Mouse (Mus musculus) heart, postnatal 0 days (tissue): ENCODE results near the gene Exoc1. TPM values are rescaled to one million over a fixed set of nuclear protein-coding genes. Genes with fewer than 3 reads are reported as not detected.

ENCODE experiments used
- ATAC-seq: fragments of 200-750 bp; cut with Nextera tagmentation; 2 replicates; pipeline ENCODE4 v1.8.0; 2017; ENCODE audit warnings: low read depth, moderate number of reproducible peaks, moderate library complexity; ENCODE audit not compliant: insufficient read depth
- DNase-seq: peaks from one replicate; pipeline ENCODE4 v3.0.0-alpha.2; 2016; ENCODE audit warnings: low spot score
- H3K27ac ChIP-seq: fragments of 300-500 bp; sonication (generic); 2 replicates; pipeline ENCODE4 v1.5.1; 2014; ENCODE audit warnings: low read depth, mild to moderate bottlenecking
- H3K27me3 ChIP-seq: fragments of 300-500 bp; sonication (generic); 2 replicates; pipeline ENCODE4 v1.6.1; 2014; ENCODE audit warnings: low read length, mixed read lengths; ENCODE audit not compliant: control insufficient read depth, insufficient read depth
- H3K36me3 ChIP-seq: fragments of 300-500 bp; sonication (generic); replicated peaks from 2 replicates; pipeline ENCODE4 v1.6.1; 2014; ENCODE audit warnings: low read length, mixed read lengths; ENCODE audit not compliant: control insufficient read depth, insufficient read depth
- H3K4me1 ChIP-seq: fragments of 300-500 bp; sonication (generic); 2 replicates; pipeline ENCODE4 v1.6.1; 2014; ENCODE audit warnings: antibody characterized with exemption; ENCODE audit not compliant: control insufficient read depth, insufficient read depth
- H3K4me2 ChIP-seq: fragments of 300-500 bp; sonication (generic); 2 replicates; pipeline ENCODE4 v1.6.1; 2014; ENCODE audit warnings: low read depth, mild to moderate bottlenecking, low read length, moderate library complexity
- H3K4me3 ChIP-seq: fragments of 300-500 bp; sonication (generic); 2 replicates; pipeline ENCODE4 v1.5.1; 2014; ENCODE audit warnings: low read depth, low read length
- H3K9ac ChIP-seq: fragments of 300-500 bp; sonication (generic); replicated peaks from 2 replicates; pipeline ENCODE4 v1.6.1; 2014; ENCODE audit warnings: low read depth, low read length, mixed read lengths
- H3K9me3 ChIP-seq: fragments of 300-500 bp; sonication (generic); replicated peaks from 2 replicates; pipeline ENCODE4 v1.6.1; 2016; ENCODE audit warnings: low read length; ENCODE audit not compliant: control insufficient read depth
- CTCF ChIP-seq: IDR thresholded peaks from 2 replicates; pipeline ENCODE4 v1.5.1; 2016; ENCODE audit warnings: antibody characterized with exemption, control low read depth, low read depth
- EP300 ChIP-seq: IDR thresholded peaks from 2 replicates; pipeline ENCODE4 v1.6.1; 2016; ENCODE audit warnings: antibody characterized with exemption, low read depth
- WGBS: fragments of 180-500 bp; shearing (Covaris S2); extraction: QIAGEN DNeasy Blood & Tissue Kit; methylation state at CpG from one replicate; pipeline ENCODE4 v1.1.7; 2014; 5-methylcytosine and 5-hydroxymethylcytosine counted together
- polyA plus RNA-seq: library from polyadenylated mRNA; unstranded; fragments of >200 nt; fragmentation: Nextera tagmentation; extraction: Ambion mirVana; gene quantifications from 2 replicates; pipeline ENCODE4 v1.2.1, GENCODE M21; 2015
- total RNA-seq: library from RNA; depleted of rRNA; stranded (reverse); fragments of >200 nt; gene quantifications from 2 replicates; pipeline ENCODE4 v1.2.3, GENCODE M21; 2014; ENCODE audit warnings: low replicate concordance

The Exoc1 gene
- total and polyA plus RNA-seq, 2 experiments from 2014 or later: 12.9 to 23.5 TPM

DNA sequence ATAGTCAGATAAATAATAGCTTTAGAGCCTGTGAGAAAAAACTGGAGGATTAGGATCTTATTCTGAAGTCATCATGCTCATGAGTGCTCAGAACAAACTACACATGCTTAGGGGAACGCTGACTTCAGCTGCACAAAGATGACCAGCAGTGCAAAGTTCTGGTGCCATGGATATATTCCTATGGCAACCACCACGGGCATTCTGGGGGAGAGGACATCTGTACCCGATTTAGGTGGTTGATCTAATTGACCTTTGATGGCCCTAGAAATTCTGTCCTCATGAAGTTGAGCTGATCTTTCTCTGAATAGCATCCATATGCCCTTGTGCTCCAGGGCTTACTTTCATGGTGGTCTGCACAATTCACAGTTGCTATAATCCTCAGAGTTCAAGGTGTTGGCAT lies 47.9 kb downstream of the Exoc1 start:
- H3K27ac ChIP-seq: no peak overlapping the region
- TF ChIP-seq CTCF (no peak), EP300 (no peak)
- WGBS: 74% methylated on average over 3 of the region's 3 CpGs
- H3K4me1 ChIP-seq: no peaks in the 10 kb centered on the region
- ATAC-seq (no peak), DNase-seq (no peak)
- 0 out of 2 replicates have a peak, but pooled peaks cover 7% of the 10 kb centered on the region for H3K9me3 ChIP-seq
- H3K36me3 ChIP-seq: no peaks in the 10 kb centered on the region
- no peak overlapping the region for H3K4me2 ChIP-seq
- H3K27me3 ChIP-seq: no peaks in the 10 kb centered on the region
- no peak overlapping the region for H3K9ac ChIP-seq
- H3K4me3 ChIP-seq: no peak overlapping the region

DNA sequence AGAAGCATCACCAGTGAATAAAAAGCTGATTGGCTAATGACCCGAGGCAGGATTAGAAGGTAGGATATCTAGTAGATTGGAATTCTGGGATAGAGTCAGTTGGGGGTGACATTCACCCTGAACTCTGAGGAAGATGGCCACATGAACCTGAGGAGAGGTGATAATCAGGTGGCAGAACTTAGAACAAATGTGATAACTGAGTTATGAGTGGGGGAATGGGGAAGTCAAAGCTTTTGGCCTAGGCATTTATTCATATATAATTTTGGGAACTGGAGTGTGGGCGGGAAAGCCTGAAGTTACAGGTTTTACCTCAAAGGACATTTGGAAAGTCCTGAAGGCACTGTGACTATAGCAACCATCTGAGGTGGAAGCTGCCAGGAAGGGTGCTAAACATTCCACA lies 56.3 kb downstream of the Exoc1 start:
- ATAC-seq: no peak
- WGBS: 71% methylated on average over 2 of the region's 2 CpGs
- H3K27ac ChIP-seq: no peak overlapping the region

DNA sequence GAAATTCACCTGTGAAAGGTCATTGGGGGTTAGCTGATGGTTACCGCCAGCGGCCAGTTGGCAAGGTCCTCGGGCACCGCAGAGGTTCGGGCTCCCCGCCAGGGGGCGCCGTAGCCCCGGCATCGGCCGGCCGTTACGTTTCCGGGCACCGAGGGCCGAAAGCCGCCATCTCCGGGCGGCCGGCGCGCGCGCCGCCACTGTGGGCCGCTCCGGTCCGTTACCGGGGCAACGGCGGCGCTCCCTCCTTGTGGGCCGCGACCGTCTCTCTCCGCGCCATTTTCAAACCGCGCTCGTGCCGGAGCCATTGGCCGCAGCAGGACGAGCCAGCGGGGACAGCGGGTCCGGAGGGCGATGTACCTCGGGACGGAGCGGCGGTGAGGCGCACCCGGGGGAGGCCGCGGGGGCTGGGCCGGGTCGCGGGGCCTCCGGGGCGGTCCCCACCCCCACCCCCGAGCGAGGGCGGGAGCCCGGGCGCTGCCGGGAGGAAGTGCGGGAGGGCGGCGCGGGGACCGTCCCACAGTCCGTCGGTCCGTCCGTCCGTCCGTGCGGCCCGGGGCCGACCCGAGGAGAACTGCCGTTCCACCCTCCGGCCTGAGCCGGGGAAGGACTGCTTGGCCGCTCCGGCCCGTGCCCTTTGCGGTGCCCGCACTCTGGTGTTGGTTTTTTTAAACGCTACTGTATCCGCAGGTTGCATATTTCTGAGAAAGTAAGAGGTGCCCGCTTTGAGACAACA lies 59.6 kb downstream of the Exoc1 start, which contains the start of gene Cep135:
Gene Cep135 (plus strand): TSS at position 148 of the 733 bp plus-strand sequence.
- Histone ChIP-seq H3K4me1 (peaks cover 5% of the 10 kb centered on the region; the same call in 1 of the 2 replicates), H3K9me3 (no peaks in the 10 kb centered on the region), H3K27ac (peak within 1 kb of the TSS; percentile 81), H3K4me2 (peak within 1 kb of the TSS; percentile 82), H3K27me3 (no peaks in the 10 kb centered on the region), H3K9ac (peak within 1 kb of the TSS; percentile 71), H3K4me3 (peak within 1 kb of the TSS; percentile 78), H3K36me3 (peaks cover 20% of the 10 kb centered on the region)
- peak; percentile 65 for TF ChIP-seq CTCF
- no peak; the same call in 1 of the 2 replicates for TF ChIP-seq EP300
- ATAC-seq (peak; percentile 98), DNase-seq (peak; percentile 89)
- WGBS: under 1% methylated on average over 82 of the region's 92 CpGs

More for the DNA sequence above, 56.3 kb downstream of the Exoc1 start:
- Histone ChIP-seq H3K27me3 (no peaks in the 10 kb centered on the region), H3K4me3 (no peak overlapping the region), H3K4me1 (peaks cover 5% of the 10 kb centered on the region; the same call in 1 of the 2 replicates), H3K36me3 (no peaks in the 10 kb centered on the region), H3K4me2 (no peak overlapping the region), H3K9me3 (no peaks in the 10 kb centered on the region), H3K9ac (no peak overlapping the region)
- TF ChIP-seq EP300 (no peak), CTCF (no peak)
- DNase-seq: no peak

DNA sequence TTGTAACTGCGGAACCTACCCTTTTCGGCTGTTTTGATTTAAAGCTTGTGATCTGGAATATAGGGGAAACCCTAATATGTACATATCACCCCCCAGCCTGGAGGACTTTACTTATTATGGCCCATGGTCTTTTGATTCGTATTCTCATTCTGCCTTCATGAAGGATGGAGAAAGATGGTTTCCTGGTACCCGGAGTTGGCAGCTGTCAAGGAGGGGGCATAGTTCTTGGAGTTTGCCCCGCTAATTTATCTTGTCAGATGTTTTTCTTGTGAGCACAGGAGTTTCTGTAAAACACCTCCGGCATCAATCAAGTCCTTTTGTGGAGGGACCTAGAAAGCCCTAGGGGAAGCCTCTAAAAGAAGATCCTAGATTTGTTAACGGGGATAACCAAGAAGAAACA lies 60.2 kb downstream of the Exoc1 start:
- 5% methylated on average over 7 of the region's 7 CpGs for WGBS
- H3K4me1 ChIP-seq: peaks cover 5% of the 10 kb centered on the region; the same call in 1 of the 2 replicates
- H3K4me3 ChIP-seq: peak overlapping the region; percentile 78
- H3K27ac ChIP-seq: peak overlapping the region; percentile 81
- H3K36me3 ChIP-seq: peaks cover 25% of the 10 kb centered on the region
- no peak for DNase-seq
- no peak for TF ChIP-seq EP300
- no peak for TF ChIP-seq CTCF
- H3K9ac ChIP-seq: peak overlapping the region; percentile 71
- H3K27me3 ChIP-seq: no peaks in the 10 kb centered on the region
- no peaks in the 10 kb centered on the region for H3K9me3 ChIP-seq
- ATAC-seq: no peak
- H3K4me2 ChIP-seq: peak overlapping the region; percentile 82

DNA sequence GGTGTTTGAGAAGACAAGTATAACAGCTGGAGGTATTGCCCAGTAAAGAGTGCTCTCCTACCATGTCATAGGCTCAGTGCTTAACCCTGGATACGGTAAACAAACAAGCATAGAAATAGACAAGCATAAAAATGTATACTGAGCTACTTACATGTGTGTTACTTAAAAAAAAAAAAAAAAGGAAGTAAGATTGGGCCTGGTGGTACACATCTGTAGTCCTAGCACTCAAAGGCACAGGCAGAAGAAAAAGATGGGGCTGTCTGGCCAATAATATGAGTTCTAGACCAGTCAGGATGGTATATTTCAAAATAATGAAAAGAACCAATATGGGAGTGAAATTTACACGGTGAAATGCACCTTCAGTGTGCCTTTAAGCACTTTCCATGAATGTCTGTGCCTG lies 60.9 kb downstream of the Exoc1 start:
- Histone ChIP-seq H3K4me3 (no peak overlapping the region), H3K9me3 (no peaks in the 10 kb centered on the region), H3K27me3 (no peaks in the 10 kb centered on the region), H3K4me2 (no peak overlapping the region; the same call in 1 of the 2 replicates), H3K9ac (no peak overlapping the region), H3K4me1 (peaks cover 5% of the 10 kb centered on the region; the same call in 1 of the 2 replicates), H3K27ac (no peak overlapping the region), H3K36me3 (peaks cover 32% of the 10 kb centered on the region)
- TF ChIP-seq EP300 (no peak), CTCF (no peak)
- 82% methylated on average over 2 of the region's 2 CpGs for WGBS
- ATAC-seq (no peak), DNase-seq (no peak)
